Mouse (Mus musculus) inflammation-experienced regulatory T-cells (primary cell): Measurements from ENCODE around the gene Gm21865. TPM values are rescaled to one million over a fixed set of nuclear protein-coding genes. Genes with fewer than 3 reads are reported as not detected.

Source experiments
- polyA plus RNA-seq, 2 experiments: library from polyadenylated mRNA; unstranded; fragments of 100-300 nt; shearing (Covaris generic); gene quantifications; one replicate each; pipeline ENCODE4 v1.2.1; 2017

Gene Gm21865
- polyA plus RNA-seq: not detected

GRCm38 (mm10) chrY:40316803-40317202 is at the start of gene Gm21865:
TSS of gene Gm21865 (minus strand) at chrY:40316903.

Other genes starting within 250 kb of the Gm21865 start
- gene Gm21882, start 64.6 kb upstream of the Gm21865 start, polyA plus RNA-seq: not detected